Mouse (Mus musculus): ENCODE measurements around the gene Mettl16. TPM values are rescaled to one million over a fixed set of nuclear protein-coding genes. Genes with fewer than 3 reads are reported as not detected.

Gene Mettl16
- total RNA-seq, 2 experiments from 2014 or later, result 18.1 to 26.4 TPM

DNA sequence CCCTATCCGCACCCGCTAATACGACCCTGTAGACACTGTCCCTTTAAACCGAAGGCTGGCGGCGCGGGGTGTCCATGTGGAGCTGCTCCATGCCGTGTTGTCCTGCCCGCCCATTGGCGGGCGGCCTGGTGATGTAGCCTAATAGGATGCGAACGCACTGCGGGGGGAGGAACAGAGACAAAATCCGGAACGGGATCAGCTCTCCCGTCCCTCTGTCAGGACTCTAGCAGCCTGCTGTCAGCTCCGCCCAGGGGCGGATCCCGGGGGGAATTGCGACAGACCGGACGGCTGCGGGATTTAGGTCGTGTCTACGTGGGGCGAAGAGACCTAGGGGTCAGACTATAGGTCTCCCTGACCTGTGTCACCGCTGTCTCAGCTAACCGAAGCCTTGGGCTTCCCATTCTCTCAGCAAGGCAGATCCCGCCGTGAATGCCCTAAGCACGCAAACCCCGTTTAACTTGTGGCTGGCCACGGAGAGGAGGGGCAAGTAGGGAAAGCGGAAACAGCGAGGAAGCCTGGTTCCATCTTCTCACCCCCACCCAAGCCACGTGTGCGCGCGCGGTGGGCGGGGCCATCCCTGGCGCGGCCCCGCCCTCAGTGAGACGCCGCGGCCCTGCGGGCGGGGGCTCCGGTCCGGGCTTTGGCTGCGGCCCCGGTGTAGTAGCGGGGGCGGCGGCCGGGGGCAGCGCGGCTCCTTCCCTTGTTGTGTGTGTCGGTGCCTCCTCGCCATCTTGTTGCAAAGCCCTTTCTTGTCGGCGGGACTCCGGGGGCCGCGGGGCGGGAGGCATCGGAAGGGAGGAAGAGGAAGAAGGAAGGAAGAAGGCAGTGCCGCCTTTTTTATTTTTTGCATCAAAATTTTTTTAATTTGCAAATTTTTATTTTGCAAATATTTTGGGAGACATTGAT, 59.9 kb downstream of the Mettl16 start, which contains the start of gene Mnt:
Gene Mnt (plus strand): TSS at position 665 of the 906 bp plus-strand sequence.
- DNase-seq (ENCODE audit: low spot score in 2 of 2), result peak; percentile 98 to 99

DNA sequence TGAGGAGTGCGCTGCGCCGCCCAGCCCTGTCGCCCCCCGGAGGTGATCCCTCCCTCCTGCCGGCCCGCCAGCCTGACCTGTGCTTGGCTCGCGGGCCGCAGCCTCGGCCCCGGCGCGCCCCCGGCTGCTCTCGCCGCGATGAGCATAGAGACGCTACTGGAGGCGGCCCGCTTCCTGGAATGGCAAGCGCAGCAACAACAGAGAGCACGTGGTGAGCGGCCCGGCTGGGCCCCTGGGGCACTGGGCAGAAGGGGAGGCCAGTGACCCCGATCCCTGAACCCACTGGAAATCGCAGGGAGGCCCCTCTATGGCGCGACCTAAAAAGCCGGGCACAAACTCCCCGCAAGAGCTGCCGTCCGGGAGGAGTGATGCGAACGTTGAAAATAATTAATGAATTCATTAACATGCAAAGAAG, 60.6 kb downstream of the Mettl16 start:
- peak in 1 of 2 experiments; percentile 61 for DNase-seq (ENCODE audit: low spot score in 2 of 2)

DNA sequence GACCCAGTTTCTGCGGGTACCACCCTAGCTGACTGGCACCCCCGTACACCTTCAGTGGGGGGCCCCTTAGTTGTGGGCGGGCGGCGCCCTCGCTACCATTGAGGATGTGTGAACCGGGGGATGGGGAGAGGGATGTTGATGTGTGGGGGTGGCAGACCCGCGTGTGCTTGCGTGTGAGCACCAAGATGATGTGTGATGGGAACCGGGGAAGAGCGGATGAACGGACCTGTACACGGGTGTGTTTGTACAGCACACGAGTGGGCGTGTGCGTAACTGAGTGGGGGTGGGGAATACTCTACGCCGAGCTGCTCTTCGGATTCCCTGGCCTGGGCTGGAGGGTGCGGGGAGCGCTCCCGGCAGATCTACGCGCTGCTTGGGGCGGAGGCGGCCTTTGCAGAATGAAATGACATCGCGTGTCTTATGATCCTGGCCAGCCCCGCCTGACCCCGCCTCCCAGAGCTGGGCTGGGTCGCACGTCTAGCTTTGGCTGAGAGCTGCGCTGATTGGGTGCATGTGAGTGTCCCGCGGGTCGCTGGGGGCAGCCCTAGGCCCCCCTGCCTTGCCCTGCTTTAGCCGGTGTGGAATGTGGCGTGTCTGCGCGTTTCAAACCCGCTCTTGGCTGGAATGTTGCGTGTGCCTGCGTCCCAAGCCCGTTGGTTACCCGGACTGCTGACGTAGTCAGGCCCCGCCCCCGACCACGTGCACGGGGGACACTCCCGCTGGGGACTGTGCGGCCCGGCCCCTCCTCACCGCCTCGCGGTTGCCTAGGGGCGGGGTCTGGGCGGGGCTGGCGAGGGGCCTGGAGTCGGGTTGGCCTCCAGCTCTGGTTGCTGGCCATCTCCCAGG, 61.2 kb downstream of the Mettl16 start:
- DNase-seq (ENCODE audit: low spot score in 2 of 2), result peak; percentile 97 to 98

DNA sequence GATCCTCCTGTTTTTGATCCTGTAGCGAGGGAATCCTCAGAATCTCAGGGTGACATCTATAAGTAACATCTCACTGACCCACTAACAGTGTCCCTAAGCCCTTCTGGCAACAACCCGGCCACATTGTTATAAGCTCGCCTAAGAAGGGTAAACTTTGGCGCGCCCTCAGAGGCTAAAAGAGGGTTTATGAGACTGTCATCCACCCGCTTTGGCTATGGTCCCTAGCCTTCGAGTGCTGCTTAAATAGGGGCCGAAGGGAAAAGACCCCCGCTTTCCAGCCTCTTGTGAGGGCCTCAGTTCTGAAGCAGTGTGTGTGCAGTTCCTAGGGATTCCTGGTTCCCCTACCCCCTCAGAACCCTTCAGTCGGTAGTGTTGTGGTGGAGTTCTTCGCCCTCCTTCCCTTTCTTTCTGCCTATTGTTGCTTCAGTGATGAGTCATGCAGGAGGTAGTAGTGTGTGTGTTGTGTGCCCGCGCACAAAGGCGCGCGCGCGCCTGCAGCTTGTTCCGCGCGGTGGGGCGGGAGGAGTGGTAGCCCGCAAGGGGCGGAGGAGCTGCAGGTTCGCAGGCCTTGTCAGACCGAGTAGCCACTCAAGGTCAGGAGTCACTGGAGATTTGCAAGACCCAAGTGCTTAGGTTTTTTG, 62.0 kb downstream of the Mettl16 start:
- DNase-seq (ENCODE audit: low spot score in 2 of 2), result peak in 1 of 2 experiments; percentile 61

DNA sequence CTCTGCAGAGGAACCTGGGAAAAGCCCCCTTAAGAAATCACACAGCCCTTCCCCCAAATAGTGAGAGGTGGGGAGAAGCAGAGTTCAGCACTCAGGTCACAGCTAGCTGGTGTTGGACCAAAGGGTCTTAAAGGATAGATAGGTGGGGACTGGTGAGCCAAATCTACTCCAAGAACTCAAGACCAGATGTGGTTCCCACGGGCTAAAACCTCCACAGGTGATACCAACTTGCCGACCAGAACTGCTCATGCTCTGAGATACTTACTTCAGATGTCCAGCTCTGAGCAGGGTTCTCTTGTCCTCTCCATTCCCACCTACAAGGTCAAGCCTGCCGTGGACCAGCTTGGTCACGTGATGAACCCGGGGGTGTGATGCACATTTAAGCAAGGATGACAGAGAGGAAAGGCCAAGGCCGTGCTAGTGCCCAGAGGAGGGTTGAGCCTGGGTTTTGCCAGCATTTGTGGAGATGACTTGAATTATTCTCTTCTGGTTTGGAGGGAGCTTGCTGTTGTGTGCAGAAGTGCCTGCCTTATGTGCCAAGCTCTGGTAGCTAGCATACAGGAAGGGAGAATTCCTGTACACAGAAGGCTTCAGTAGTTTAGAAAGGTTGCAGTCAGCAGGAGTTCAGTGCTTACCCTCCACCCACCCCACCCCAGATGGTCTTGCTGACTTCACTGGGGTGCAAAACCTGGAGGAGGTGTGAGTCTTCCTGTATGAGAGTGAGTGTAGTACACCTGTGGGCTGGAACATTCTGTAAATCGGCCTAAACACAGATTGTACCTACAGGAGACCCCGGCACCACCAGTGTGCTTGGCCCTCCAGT, 63.1 kb downstream of the Mettl16 start:
- no peak for DNase-seq (ENCODE audit: low spot score in 2 of 2)

DNA sequence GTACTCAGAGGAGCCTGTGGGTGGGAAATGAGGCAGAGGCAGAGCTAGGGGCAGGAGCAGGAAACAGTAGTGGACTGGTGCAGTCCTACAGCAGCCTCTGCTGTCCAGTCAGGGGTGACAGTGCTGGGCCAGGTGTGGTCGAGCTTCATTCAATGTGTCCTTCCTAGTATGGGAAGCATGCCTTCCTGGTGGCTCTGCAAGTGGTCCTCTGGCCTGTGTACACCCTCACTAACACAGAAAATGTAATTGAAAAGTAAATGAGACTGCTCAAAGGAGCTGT, 63.7 kb downstream of the Mettl16 start:
- no peak for DNase-seq (ENCODE audit: low spot score in 2 of 2)

DNA sequence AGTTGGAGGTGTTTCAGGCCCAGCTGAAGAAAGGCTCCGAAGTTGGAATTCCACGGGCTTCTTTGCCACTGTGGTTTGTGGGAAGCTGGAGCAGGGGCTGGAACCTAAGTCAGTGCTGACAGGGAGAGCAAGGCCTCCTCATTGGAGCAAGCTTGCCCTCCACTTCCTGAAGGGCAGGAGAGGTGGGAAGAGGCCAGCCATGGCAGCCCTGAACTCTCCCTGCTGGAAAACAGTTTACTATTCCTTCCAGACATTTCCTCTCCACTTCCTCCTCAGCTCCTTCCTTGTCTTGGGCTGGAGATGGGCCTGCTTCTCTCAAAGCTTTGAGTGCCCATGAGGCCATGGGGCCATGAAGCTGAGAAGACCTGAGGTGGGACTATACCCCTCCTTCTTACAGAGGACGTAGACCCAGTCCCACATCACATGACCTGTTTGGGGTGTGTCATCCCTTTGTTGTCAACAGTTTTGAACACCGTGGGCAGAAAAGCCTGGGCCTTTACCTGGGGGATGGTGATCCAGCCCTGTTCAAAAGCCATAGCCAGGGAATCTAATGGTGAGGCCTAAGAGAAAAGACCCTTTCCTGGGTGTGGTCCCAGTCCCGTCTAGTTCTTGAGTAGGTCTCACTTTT, 64.1 kb downstream of the Mettl16 start:
- no peak for DNase-seq (ENCODE audit: low spot score in 2 of 2)

DNA sequence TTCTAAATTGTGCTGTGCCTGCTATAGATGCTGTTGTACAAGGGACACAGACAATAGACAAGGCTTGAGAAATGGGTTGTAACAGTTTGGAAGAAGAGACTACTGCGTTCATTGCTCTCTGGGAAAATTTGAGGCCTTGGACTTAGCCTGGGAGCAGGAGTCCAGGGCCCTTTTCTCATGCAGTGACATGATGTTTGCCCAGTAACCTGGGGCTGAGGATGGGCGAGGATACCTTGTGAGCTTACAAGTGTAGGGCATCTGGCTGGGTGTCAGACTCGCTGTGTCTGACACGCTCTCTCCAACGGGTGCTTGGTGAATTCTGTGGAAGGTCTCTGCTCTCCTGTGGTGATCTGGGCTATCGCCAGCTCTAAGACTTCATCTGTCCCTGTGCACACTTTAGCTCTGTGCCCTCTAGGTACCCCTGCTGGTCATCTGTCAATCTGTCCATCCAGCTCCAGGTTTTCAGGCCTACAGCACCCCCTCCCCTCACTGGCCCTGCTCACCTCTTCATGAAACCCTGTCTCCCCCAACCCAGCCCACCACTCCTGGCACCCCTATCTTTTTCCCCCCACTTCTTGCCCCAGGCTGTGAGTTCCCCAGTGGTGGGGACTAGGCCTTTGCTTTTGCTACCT, 65.1 kb downstream of the Mettl16 start:
- no peak for DNase-seq (ENCODE audit: low spot score in 2 of 2)

DNA sequence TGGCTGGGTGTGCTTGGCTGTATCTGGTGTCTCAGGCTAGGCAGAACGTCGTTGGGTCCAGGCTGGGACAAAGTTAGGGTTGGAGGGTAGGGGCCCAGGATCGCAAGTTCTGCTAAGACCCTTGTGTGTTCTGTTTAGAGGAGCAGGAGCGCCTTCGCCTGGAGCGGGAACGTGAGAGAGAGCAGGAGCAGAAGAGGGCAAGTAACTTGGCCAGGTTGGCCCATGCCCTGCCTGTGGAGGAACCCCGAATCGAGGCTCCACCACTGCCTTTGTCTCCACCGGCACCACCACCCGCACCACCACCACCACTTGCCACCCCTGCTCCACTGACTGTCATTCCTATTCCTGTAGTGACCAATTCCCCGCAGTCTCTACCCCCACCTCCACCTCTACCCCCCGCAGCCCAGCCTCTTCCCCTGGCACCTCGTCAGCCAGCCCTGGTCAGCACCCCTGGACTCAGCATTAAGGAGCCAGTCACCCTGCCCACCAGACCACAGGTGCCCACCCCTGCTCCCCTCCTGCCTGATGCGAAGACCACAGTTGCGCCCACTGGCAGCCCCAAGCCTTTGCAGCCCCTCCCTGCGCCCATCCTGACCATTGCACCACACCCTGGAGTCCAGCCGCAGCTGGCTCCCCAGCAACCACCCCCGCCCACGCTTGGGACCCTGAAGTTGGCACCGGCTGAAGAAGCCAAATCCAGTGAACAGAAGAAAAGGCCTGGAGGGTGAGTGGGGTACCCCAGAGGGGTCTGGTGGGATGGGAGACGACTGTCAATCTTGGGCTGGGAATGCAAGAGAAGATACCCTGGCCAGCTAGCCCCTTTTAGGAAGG, 65.8 kb downstream of the Mettl16 start:
- no peak for DNase-seq (ENCODE audit: low spot score in 2 of 2)

DNA sequence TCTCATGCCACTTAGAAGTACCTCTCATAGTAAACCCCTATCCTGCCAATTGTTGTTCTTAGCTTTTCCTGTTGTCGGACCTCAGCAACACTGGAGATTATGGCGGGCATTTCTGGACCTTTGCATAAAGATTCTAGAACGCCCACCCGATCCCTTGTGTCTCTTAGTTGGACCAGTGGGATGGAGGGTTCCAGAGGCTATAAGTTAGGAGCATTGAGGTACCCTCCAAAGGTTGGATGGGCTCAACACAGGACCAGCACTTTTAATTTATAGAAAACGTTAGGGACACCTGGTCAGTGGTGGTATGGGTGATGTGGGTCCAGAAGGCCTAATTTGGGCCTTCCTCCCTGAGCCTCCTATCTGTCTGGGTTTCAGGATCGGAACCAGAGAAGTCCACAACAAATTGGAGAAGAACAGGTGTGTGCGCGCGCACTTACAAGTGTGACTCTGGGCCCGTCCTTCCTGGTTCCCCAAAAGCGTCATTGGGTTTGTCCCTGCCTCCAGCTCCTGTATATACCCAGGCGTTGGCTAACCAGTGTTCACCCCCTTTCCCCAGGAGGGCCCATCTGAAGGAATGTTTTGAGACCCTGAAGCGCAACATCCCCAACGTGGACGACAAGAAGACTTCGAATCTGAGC, 66.5 kb downstream of the Mettl16 start:
- DNase-seq (ENCODE audit: low spot score in 2 of 2), result no peak

DNA sequence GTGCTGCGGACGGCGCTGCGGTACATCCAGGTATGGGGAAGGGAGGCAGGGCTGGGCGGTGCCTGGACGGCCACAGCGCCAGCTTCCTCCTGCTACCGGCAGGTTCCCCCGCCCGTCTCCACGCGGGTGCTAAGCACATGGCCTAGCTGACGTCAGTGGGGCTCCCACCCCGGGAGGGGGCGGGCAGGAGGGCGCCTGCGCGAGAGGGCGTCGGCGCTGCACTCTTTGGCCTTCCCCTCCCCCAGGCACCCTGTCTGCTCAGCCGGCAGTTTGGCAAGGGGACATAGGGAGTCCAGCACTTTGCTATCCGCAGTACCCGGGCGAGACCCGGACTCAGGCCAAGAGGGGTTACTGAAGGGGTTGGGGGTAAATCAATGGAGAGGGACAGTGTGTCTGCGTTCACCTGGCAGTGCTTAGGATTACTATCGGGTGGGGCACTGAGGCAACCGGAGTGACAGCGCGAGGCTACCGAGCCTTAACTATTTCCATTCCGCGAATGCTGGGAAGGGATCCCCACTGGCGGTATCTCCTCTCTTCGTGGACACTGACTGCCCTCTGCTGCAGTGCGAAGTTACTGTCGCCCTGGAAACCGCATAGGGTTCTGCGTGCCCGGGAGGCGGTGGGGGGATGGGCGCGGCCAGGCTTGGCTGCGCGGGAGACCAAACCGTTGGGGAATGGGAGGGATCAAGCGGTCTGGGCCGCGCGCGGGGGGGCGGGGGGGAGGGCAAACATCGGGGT, 67.2 kb downstream of the Mettl16 start:
- peak; percentile 88 to 91 for DNase-seq (ENCODE audit: low spot score in 2 of 2)

DNA sequence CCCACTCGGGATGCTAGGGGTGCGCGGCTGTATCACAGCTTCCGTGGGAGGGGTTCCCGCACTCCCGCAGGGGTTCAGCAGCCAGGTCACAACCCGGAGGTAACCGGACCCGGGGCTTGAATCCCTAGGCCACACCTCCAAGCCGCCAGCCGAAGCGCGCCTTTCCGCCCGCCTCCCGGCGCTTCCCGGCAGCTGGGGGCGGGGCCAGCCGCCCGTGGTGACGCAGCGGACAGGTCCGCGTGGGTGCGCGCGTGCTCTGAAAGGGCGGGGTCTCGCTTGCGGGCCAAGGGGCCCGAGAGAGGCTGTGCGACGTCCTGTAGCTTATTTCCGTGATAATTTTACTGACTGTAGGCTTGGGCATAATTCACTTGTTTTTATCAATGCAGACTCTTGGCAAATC, 67.8 kb downstream of the Mettl16 start:
- DNase-seq (ENCODE audit: low spot score in 2 of 2), result peak; percentile 84 to 90

DNA sequence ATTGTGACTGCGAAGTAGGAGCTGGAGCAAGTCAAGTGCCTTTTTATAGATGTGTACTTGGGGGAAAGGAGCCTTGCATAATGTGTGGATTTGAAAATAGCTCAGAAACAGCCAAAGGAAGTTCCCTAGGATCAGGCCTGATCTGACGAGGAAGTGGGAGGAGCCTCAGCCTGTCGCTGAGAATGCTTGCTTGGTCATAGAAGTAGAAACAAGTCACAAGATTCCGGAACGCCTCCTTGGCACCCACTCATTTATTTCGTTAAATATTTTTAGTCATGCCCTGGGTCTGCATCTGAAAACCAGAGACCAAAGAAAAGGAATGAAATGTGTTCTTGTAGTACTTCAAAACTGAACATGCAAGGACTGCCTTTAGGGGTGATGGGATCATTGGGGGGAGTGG, 68.3 kb downstream of the Mettl16 start:
- peak in 1 of 2 experiments; percentile 65 for DNase-seq (ENCODE audit: low spot score in 2 of 2)

DNA sequence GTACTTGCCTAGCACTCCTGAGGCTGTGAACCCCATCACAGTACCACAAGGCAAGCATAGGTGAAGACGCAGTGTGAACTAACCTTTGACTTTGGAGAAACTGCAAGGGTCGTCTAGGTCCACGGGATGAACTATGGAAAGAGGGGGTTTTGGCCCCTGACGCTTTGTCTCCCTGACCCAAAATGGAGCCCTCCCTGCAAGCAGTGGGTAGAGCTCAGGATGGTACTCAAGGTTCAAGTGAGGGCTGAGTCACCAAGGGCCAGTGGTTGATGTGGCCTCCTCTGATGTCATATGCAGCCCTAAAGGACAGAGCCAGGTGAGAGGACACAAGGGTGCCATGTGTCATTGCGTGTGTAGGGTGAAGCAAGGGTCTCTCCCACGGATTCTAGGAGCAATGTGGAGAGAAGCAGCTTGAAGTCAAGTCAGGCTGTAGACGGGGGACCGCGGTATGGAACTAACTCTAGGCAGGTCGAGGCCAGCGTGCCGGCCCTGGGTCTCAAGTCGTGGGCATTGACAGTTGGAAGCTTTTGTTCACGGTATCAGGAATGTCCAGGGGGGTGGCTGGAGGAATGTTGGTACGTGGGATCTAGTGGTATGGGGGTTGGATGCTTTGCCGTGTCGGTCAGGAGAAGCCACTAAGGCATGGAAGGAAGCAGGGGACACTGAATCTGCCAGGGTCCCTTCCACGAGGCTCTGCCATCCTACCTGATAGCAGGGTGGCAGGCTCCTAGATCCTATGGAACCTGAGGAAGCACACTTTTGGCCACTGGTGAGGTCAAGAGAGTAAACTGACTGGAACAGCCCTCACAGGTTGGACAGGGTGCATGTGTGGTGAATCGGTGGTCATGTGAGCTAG, 69.5 kb downstream of the Mettl16 start:
- no peak for DNase-seq (ENCODE audit: low spot score in 2 of 2)

DNA sequence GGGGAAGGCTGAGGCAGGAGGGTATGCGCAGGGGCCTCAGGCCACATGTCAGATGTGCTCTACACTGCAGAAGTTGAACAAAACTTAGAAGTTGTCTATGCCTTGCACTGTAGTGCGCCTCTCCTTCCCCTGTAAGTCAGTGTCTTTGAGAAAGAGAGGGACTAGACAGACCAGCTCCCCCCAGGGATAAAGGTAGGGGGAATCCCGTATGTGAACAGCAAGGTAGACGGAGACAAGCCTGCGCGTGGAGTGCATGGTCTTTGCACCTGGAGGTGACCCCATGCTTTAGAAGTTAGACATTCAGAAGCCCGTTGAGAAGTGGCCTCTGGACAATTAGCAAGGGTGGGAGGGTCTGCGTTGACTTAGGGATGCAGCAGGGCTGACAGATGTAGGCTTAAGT, 70.1 kb downstream of the Mettl16 start:
- no peak for DNase-seq (ENCODE audit: low spot score in 2 of 2)

DNA sequence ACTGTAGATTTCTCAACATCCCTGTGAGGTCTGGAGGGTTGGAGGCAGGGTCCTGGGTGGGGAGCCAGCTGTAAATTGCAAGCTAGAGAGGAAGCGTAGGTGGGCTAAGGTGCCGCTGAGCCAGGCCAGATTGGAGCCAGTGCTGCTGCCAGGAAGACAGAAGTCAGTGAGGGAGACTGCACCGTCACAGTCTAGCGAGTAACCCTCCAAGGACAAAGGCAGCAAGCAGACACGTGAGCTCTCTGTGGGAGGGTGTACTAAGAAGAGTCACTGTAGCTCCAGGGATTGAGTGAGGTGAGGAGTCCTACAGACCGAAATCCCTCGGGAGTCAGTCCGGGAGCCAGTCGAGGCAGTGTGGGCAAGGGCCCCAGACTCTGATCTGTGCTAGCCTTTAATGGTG, 70.7 kb downstream of the Mettl16 start:
- DNase-seq (ENCODE audit: low spot score in 2 of 2), result no peak

DNA sequence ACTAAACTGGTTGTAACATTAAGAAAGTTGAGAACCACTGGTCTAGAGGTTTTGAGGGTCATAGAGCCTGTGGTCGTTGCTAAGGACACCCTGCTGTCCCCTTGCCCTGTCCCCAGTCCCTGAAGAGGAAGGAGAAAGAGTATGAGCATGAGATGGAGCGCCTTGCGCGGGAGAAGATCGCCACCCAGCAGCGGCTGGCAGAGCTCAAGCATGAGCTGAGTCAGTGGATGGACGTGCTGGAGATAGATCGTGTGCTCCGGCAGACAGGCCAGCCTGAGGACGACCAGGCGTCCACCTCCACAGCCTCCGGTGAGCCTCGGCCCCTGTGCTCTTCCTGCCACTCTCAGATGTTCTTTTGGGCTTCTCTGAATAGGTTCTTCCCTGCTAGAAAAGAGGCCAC, 71.4 kb downstream of the Mettl16 start:
- no peak for DNase-seq (ENCODE audit: low spot score in 2 of 2)
